Mouse (Mus musculus) myocyte (in vitro differentiated cells): ENCODE measurements around the gene Gm826. TPM values are rescaled to one million over a fixed set of nuclear protein-coding genes. Genes with fewer than 3 reads are reported as not detected.

Experiments
- H3K27me3 ChIP-seq: one replicate; pipeline ENCODE4 v1.6.1; 2011; ENCODE audit not compliant: control insufficient read depth, insufficient read depth, insufficient read length
- H3K36me3 ChIP-seq: one replicate; pipeline ENCODE4 v1.6.1; 2011; ENCODE audit not compliant: control insufficient read depth, insufficient read depth
- H3K4me2 ChIP-seq: one replicate; pipeline ENCODE4 v1.6.1; 2011; ENCODE audit warnings: low read depth, control low read depth
- H3K4me3 ChIP-seq: one replicate; pipeline ENCODE4 v1.5.1; 2011; ENCODE audit warnings: mild to moderate bottlenecking, control low read depth, moderate library complexity
- H3K79me2 ChIP-seq: one replicate; pipeline ENCODE4 v1.6.1; 2011; ENCODE audit not compliant: control insufficient read depth, insufficient read depth
- H3ac ChIP-seq: one replicate; pipeline ENCODE4 v1.6.1; 2011; ENCODE audit not compliant: control insufficient read depth, insufficient read length
- CEBPB ChIP-seq: IDR thresholded peaks from 2 replicates; pipeline ENCODE4 v1.6.1; 2011; ENCODE audit warnings: mild to moderate bottlenecking, moderate library complexity; ENCODE audit not compliant: poor library complexity, insufficient read depth, severe bottlenecking
- E2F4 ChIP-seq: IDR thresholded peaks from one replicate; pipeline ENCODE4 v1.6.1; 2011; ENCODE audit warnings: mild to moderate bottlenecking, control low read depth, moderate library complexity; ENCODE audit not compliant: insufficient read depth
- MAX ChIP-seq: IDR thresholded peaks from one replicate; pipeline ENCODE4 v1.6.1; 2011; ENCODE audit warnings: low read depth, mild to moderate bottlenecking, control low read depth
- MYOD1 ChIP-seq, 3 experiments: IDR thresholded peaks; one replicate each; pipeline ENCODE4 v1.6.1; 2011; ENCODE audit warnings: control low read depth in 2 of 3, low read depth in 2 of 3, mild to moderate bottlenecking in 2 of 3, moderate library complexity in 1 of 3; ENCODE audit not compliant: insufficient read length in 2 of 3, control insufficient read depth in 1 of 3
- MYOG ChIP-seq, 3 experiments: IDR thresholded peaks; one replicate each; pipeline ENCODE4 v1.6.1; 2011; ENCODE audit warnings: control low read depth in 2 of 3, low read depth in 2 of 3, mild to moderate bottlenecking in 2 of 3; ENCODE audit not compliant: insufficient read length in 2 of 3, control insufficient read depth in 1 of 3, insufficient read depth in 1 of 3
- POLR2A ChIP-seq: IDR thresholded peaks from one replicate; pipeline ENCODE4 v1.6.1; 2011; ENCODE audit warnings: low read depth, mild to moderate bottlenecking, control low read depth, moderate library complexity; ENCODE audit not compliant: insufficient read length
- POLR2AphosphoS2 ChIP-seq: IDR thresholded peaks from one replicate; pipeline ENCODE4 v1.6.1; 2011; ENCODE audit warnings: low read depth, control low read depth; ENCODE audit not compliant: insufficient read length
- REST ChIP-seq: IDR thresholded peaks from one replicate; pipeline ENCODE4 v1.6.1; 2011; ENCODE audit warnings: mild to moderate bottlenecking, control low read depth, moderate library complexity; ENCODE audit not compliant: insufficient read depth, insufficient read length
- SRF ChIP-seq: IDR thresholded peaks from one replicate; pipeline ENCODE4 v1.6.1; 2011; ENCODE audit warnings: low read depth; ENCODE audit not compliant: control insufficient read depth, insufficient read length
- TCF12 ChIP-seq: IDR thresholded peaks from one replicate; pipeline ENCODE4 v1.6.1; 2011; ENCODE audit warnings: mild to moderate bottlenecking, control low read depth; ENCODE audit not compliant: poor library complexity, insufficient read depth, severe bottlenecking
- TCF3 ChIP-seq: IDR thresholded peaks from one replicate; pipeline ENCODE4 v1.6.1; 2011; ENCODE audit warnings: low read depth, control low read depth; ENCODE audit not compliant: insufficient read length
- USF1 ChIP-seq: IDR thresholded peaks from one replicate; pipeline ENCODE4 v1.6.1; 2011; ENCODE audit warnings: low read depth, mild to moderate bottlenecking, control low read depth, moderate library complexity
- polyA plus RNA-seq: library from polyadenylated mRNA; unstranded; fragments of >200 nt; fragmentation: generic; extraction: Trizol; gene quantifications from one replicate; pipeline ENCODE4 v1.2.1, GENCODE M21; 2012; ENCODE audit warnings: missing spikeins

The Gm826 gene
- polyA plus RNA-seq, 1 experiment: not detected

- Histone ChIP-seq H3K36me3 (no peaks in the 10 kb centered on the region), H3ac (no peak overlapping the region), H3K4me2 (no peak overlapping the region), H3K4me3 (no peak overlapping the region), H3K27me3 (peaks cover 5% of the 10 kb centered on the region), H3K79me2 (no peaks in the 10 kb centered on the region)
- no peak for TF ChIP-seq MAX
- no peak for TF ChIP-seq MYOD1 (IDR thresholded peaks at IDR 0.05; ENCODE audit: control insufficient read depth in 1 of 3, insufficient read length in 2 of 3, low read depth in 2 of 3)
- no peak for TF ChIP-seq USF1
- no peak for TF ChIP-seq E2F4
- no peak for TF ChIP-seq POLR2AphosphoS2
- TF ChIP-seq CEBPB: no peak
- TF ChIP-seq TCF12: no peak
- no peak for TF ChIP-seq TCF3
- TF ChIP-seq REST: no peak
- no peak for TF ChIP-seq POLR2A
- no peak for TF ChIP-seq SRF
- no peak for TF ChIP-seq MYOG (IDR thresholded peaks at IDR 0.05; ENCODE audit: control insufficient read depth in 1 of 3, insufficient read depth in 1 of 3, insufficient read length in 2 of 3, low read depth in 2 of 3)
These were observed 26.4 kb upstream of the Gm826 start for GRCm38 (mm10) chr2:160360234-160360874.

- H3K27me3 ChIP-seq: no peaks in the 10 kb centered on the region
- H3K36me3 ChIP-seq: no peaks in the 10 kb centered on the region
- no peak overlapping the region for H3K4me3 ChIP-seq
- H3K4me2 ChIP-seq: no peak overlapping the region
- TF ChIP-seq TCF3: no peak
- TF ChIP-seq POLR2AphosphoS2: no peak
- TF ChIP-seq SRF: no peak
- no peak for TF ChIP-seq MYOG (IDR thresholded peaks at IDR 0.05; ENCODE audit: control insufficient read depth in 1 of 3, insufficient read depth in 1 of 3, insufficient read length in 2 of 3, low read depth in 2 of 3)
- TF ChIP-seq MAX: no peak
- TF ChIP-seq REST: no peak
- no peak for TF ChIP-seq TCF12
- no peak for TF ChIP-seq POLR2A
- TF ChIP-seq MYOD1 (IDR thresholded peaks at IDR 0.05; ENCODE audit: control insufficient read depth in 1 of 3, insufficient read length in 2 of 3, low read depth in 2 of 3): no peak
- no peak for TF ChIP-seq E2F4
- TF ChIP-seq USF1: no peak
- no peak for TF ChIP-seq CEBPB
- no peak overlapping the region for H3ac ChIP-seq
- H3K79me2 ChIP-seq: no peaks in the 10 kb centered on the region
These were observed 24.9 kb upstream of the Gm826 start for GRCm38 (mm10) chr2:160358896-160359295.

- no peak overlapping the region for H3K4me2 ChIP-seq
- H3ac ChIP-seq: no peak overlapping the region
- H3K27me3 ChIP-seq: no peaks in the 10 kb centered on the region
- TF ChIP-seq TCF3: no peak
- TF ChIP-seq POLR2AphosphoS2: no peak
- H3K36me3 ChIP-seq: no peaks in the 10 kb centered on the region
- H3K79me2 ChIP-seq: no peaks in the 10 kb centered on the region
- H3K4me3 ChIP-seq: no peak overlapping the region
These were observed 23.5 kb upstream of the Gm826 start for GRCm38 (mm10) chr2:160357442-160357841.

GRCm38 (mm10) chr2:160356132-160356531, 22.2 kb upstream of the Gm826 start:
- Histone ChIP-seq H3K4me3 (no peak overlapping the region), H3K4me2 (no peak overlapping the region), H3K79me2 (no peaks in the 10 kb centered on the region), H3K27me3 (no peaks in the 10 kb centered on the region), H3ac (no peak overlapping the region), H3K36me3 (no peaks in the 10 kb centered on the region)
- TF ChIP-seq POLR2AphosphoS2 (no peak), SRF (no peak), MYOG (IDR thresholded peaks at IDR 0.05; ENCODE audit: control insufficient read depth in 1 of 3, insufficient read depth in 1 of 3, insufficient read length in 2 of 3, low read depth in 2 of 3) (no peak), USF1 (no peak), REST (no peak), TCF12 (no peak)

- Histone ChIP-seq H3K27me3 (no peaks in the 10 kb centered on the region), H3K4me2 (no peak overlapping the region), H3K36me3 (no peaks in the 10 kb centered on the region), H3ac (no peak overlapping the region), H3K79me2 (no peaks in the 10 kb centered on the region), H3K4me3 (no peak overlapping the region)
- TF ChIP-seq TCF12 (no peak), TCF3 (no peak), MAX (no peak), POLR2AphosphoS2 (no peak), SRF (no peak), E2F4 (no peak), REST (no peak), POLR2A (no peak)
These were observed 20.4 kb upstream of the Gm826 start for GRCm38 (mm10) chr2:160354319-160354718.
